Mouse (Mus musculus): ENCODE measurements around the gene Gm47841.

Gene Gm47841

GRCm38 (mm10) chr15:101047194-101047555 lies at the start of gene Gm47841:
TSS of gene Gm47841 (minus strand) at chr15:101047397.
- no peak for DNase-seq (ENCODE audit: low spot score in 2 of 2)

- DNase-seq (ENCODE audit: low spot score in 2 of 2): no peak
These were observed 48.2 kb upstream of the Gm47841 start for GRCm38 (mm10) chr15:101095392-101095791.

- no peak for DNase-seq (ENCODE audit: low spot score in 2 of 2)
These were observed 47.8 kb upstream of the Gm47841 start for GRCm38 (mm10) chr15:101094979-101095378.

GRCm38 (mm10) chr15:101093988-101094387 lies 46.8 kb upstream of the Gm47841 start:
- no peak for DNase-seq (ENCODE audit: low spot score in 2 of 2)

- no peak for DNase-seq (ENCODE audit: low spot score in 2 of 2)
These were observed 45.8 kb upstream of the Gm47841 start for GRCm38 (mm10) chr15:101092829-101093648.

- DNase-seq (ENCODE audit: low spot score in 2 of 2): no peak
These were observed 45.1 kb upstream of the Gm47841 start for GRCm38 (mm10) chr15:101092121-101092828.

- DNase-seq (ENCODE audit: low spot score in 2 of 2): no peak
These were observed 44.4 kb upstream of the Gm47841 start for GRCm38 (mm10) chr15:101091551-101091950.

- no peak for DNase-seq (ENCODE audit: low spot score in 2 of 2)
These were observed 41.1 kb upstream of the Gm47841 start for GRCm38 (mm10) chr15:101088291-101088690.

- no peak for DNase-seq (ENCODE audit: low spot score in 2 of 2)
These were observed 39.8 kb upstream of the Gm47841 start for GRCm38 (mm10) chr15:101086956-101087355.

- DNase-seq (ENCODE audit: low spot score in 2 of 2): no peak
These were observed 39.3 kb upstream of the Gm47841 start for GRCm38 (mm10) chr15:101086451-101086850.

- DNase-seq (ENCODE audit: low spot score in 2 of 2): no peak
These were observed 37.3 kb upstream of the Gm47841 start for GRCm38 (mm10) chr15:101084499-101084898.

- no peak for DNase-seq (ENCODE audit: low spot score in 2 of 2)
These were observed 35.0 kb upstream of the Gm47841 start for GRCm38 (mm10) chr15:101082236-101082635.

GRCm38 (mm10) chr15:101081035-101081548 lies 33.9 kb upstream of the Gm47841 start:
- DNase-seq (ENCODE audit: low spot score in 2 of 2): no peak

GRCm38 (mm10) chr15:101080031-101080520 lies 32.9 kb upstream of the Gm47841 start:
- no peak for DNase-seq (ENCODE audit: low spot score in 2 of 2)

GRCm38 (mm10) chr15:101078731-101079156 lies 31.5 kb upstream of the Gm47841 start:
- peak; percentile 9 to 49 for DNase-seq (ENCODE audit: low spot score in 2 of 2)

GRCm38 (mm10) chr15:101077813-101078730 lies 30.9 kb upstream of the Gm47841 start, which contains the start of gene Fignl2:
TSS of gene Fignl2 (minus strand) at chr15:101078567.
- no peak for DNase-seq (ENCODE audit: low spot score in 2 of 2)

- DNase-seq (ENCODE audit: low spot score in 2 of 2): no peak
These were observed 30.0 kb upstream of the Gm47841 start for GRCm38 (mm10) chr15:101077001-101077812.

- DNase-seq (ENCODE audit: low spot score in 2 of 2): no peak
These were observed 29.1 kb upstream of the Gm47841 start for GRCm38 (mm10) chr15:101076071-101077000.

- DNase-seq (ENCODE audit: low spot score in 2 of 2): no peak
These were observed 28.5 kb upstream of the Gm47841 start for GRCm38 (mm10) chr15:101075656-101076055.
